Mouse (Mus musculus) spleen, adult 2 months (tissue): ENCODE results near the gene Usp2.

Source experiments
- CTCF ChIP-seq: fragments of 200-500 bp; IDR thresholded peaks from 2 replicates; pipeline ENCODE4 v1.5.1; 2011; ENCODE audit warnings: mild to moderate bottlenecking, inconsistent platforms; ENCODE audit not compliant: insufficient read depth, insufficient read length, insufficient replicate concordance; ENCODE audit errors: extremely low read depth
- POLR2A ChIP-seq: fragments of 200-500 bp; IDR thresholded peaks from 2 replicates; pipeline ENCODE4 v1.6.1; 2011; ENCODE audit warnings: low read depth, low read length, inconsistent platforms

DNA sequence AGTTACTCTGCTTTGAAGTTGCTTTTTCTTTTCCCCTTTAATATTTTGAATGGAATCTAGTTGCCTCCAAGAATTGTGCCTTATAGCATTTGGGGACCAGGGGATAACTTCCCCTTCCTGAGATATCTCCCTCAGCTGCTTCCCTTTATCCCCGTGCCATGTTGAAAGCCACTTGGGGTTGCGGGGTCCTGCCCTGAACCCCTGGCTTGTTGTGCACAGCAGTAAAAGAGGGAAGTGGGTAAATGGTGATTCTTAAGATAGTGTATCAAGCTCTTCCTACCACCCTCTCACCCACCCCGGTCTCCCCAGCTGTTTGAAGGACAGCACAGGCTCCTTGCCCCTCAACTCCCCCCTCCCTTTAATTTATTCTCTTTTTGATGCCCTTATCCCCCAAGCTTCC, 27.9 kb downstream of the Usp2 start:
- TF ChIP-seq CTCF (no peak), POLR2A (no peak)
